Mouse (Mus musculus): ENCODE measurements around the gene Gm27027. TPM values are rescaled to one million over a fixed set of nuclear protein-coding genes. Genes with fewer than 3 reads are reported as not detected.
A peak's percentile ranks its signal among the peaks of the same experiment; 100 is the strongest.

The Gm27027 gene
- polyA plus RNA-seq, 1 experiment from 2014 or later: not detected

GRCm38 (mm10) chr2:93964494-93965160, 31.5 kb downstream of the Gm27027 start:
- no peak overlapping the region for H3K27ac ChIP-seq (replicated peaks; ENCODE audit: low read depth, low read length)
- H3K27me3 ChIP-seq (ENCODE audit: control insufficient read depth, insufficient read depth, low read length): no peaks in the 10 kb centered on the region
- no peaks in the 10 kb centered on the region for H3K36me3 ChIP-seq (ENCODE audit: control insufficient read depth, insufficient read depth, low read length)
- H3K4me1 ChIP-seq (ENCODE audit: control insufficient read depth, insufficient read depth, low read length): no peaks in the 10 kb centered on the region
- H3K4me2 ChIP-seq (ENCODE audit: low read depth, severe bottlenecking): no peak overlapping the region
- DNase-seq (ENCODE audit: low spot score) (no peak), ATAC-seq (ENCODE audit: insufficient number of reproducible peaks, low FRiP score, low TSS enrichment, low read depth) (no peak)
- H3K9me3 ChIP-seq (ENCODE audit: control insufficient read depth, low read length): no peaks in the 10 kb centered on the region
- 67% methylated on average over 7 of the region's 7 CpGs for WGBS
- no peak overlapping the region for H3K9ac ChIP-seq (ENCODE audit: low read length)
- no peak overlapping the region for H3K4me3 ChIP-seq (ENCODE audit: low read depth, low read length)

- no peaks in the 10 kb centered on the region for H3K9me3 ChIP-seq (ENCODE audit: control insufficient read depth, low read length)
- no peak for DNase-seq (ENCODE audit: low spot score)
- ATAC-seq (ENCODE audit: insufficient number of reproducible peaks, low FRiP score, low TSS enrichment, low read depth): no peak
- no peak overlapping the region for H3K4me3 ChIP-seq (ENCODE audit: low read depth, low read length)
- H3K27ac ChIP-seq (replicated peaks; ENCODE audit: low read depth, low read length): no peak overlapping the region
- H3K4me1 ChIP-seq (ENCODE audit: control insufficient read depth, insufficient read depth, low read length): no peaks in the 10 kb centered on the region
- H3K36me3 ChIP-seq (ENCODE audit: control insufficient read depth, insufficient read depth, low read length): no peaks in the 10 kb centered on the region
- WGBS: 64% methylated on average over 1 of the region's 1 CpGs
- H3K27me3 ChIP-seq (ENCODE audit: control insufficient read depth, insufficient read depth, low read length): no peaks in the 10 kb centered on the region
- H3K9ac ChIP-seq (ENCODE audit: low read length): no peak overlapping the region
- no peak overlapping the region for H3K4me2 ChIP-seq (ENCODE audit: low read depth, severe bottlenecking)
Observed at GRCm38 (mm10) chr2:93963802-93964201, 32.4 kb downstream of the Gm27027 start.

- DNase-seq (ENCODE audit: low spot score): no peak
- WGBS: 77% methylated on average over 8 of the region's 8 CpGs
Observed at GRCm38 (mm10) chr2:93961716-93962115, 34.4 kb downstream of the Gm27027 start.

GRCm38 (mm10) chr2:93959346-93959745, 36.8 kb downstream of the Gm27027 start:
- no peak for ATAC-seq (ENCODE audit: insufficient number of reproducible peaks, low FRiP score, low TSS enrichment, low read depth)
- no peaks in the 10 kb centered on the region; the same call in 1 of the 2 replicates for H3K9me3 ChIP-seq (ENCODE audit: control insufficient read depth, low read length)
- H3K27me3 ChIP-seq (ENCODE audit: control insufficient read depth, insufficient read depth, low read length): peaks cover 37% of the 10 kb centered on the region
- H3K4me3 ChIP-seq (ENCODE audit: low read depth, low read length): no peak overlapping the region
- no peak for DNase-seq (ENCODE audit: low spot score)
- H3K4me2 ChIP-seq (ENCODE audit: low read depth, severe bottlenecking): no peak overlapping the region
- 74% methylated on average over 8 of the region's 8 CpGs for WGBS
- H3K9ac ChIP-seq (ENCODE audit: low read length): no peak overlapping the region
- H3K27ac ChIP-seq (replicated peaks; ENCODE audit: low read depth, low read length): no peak overlapping the region
- H3K4me1 ChIP-seq (ENCODE audit: control insufficient read depth, insufficient read depth, low read length): peaks cover 14% of the 10 kb centered on the region
- no peaks in the 10 kb centered on the region for H3K36me3 ChIP-seq (ENCODE audit: control insufficient read depth, insufficient read depth, low read length)

More at GRCm38 (mm10) chr2:93961716-93962115, 34.4 kb downstream of the Gm27027 start:
- no peaks in the 10 kb centered on the region for H3K36me3 ChIP-seq (ENCODE audit: control insufficient read depth, insufficient read depth, low read length)
- no peak overlapping the region for H3K4me2 ChIP-seq (ENCODE audit: low read depth, severe bottlenecking)
- H3K4me1 ChIP-seq (ENCODE audit: control insufficient read depth, insufficient read depth, low read length): peaks cover under 1% of the 10 kb centered on the region; the same call in 1 of the 2 replicates
- no peak overlapping the region for H3K27ac ChIP-seq (replicated peaks; ENCODE audit: low read depth, low read length)
- no peak overlapping the region for H3K4me3 ChIP-seq (ENCODE audit: low read depth, low read length)
- peaks cover 18% of the 10 kb centered on the region for H3K27me3 ChIP-seq (ENCODE audit: control insufficient read depth, insufficient read depth, low read length)
- H3K9me3 ChIP-seq (ENCODE audit: control insufficient read depth, low read length): no peaks in the 10 kb centered on the region; the same call in 1 of the 2 replicates
- ATAC-seq (ENCODE audit: insufficient number of reproducible peaks, low FRiP score, low TSS enrichment, low read depth): no peak
- no peak overlapping the region for H3K9ac ChIP-seq (ENCODE audit: low read length)

GRCm38 (mm10) chr2:93958216-93958615, 37.9 kb downstream of the Gm27027 start:
- no peak overlapping the region for H3K9ac ChIP-seq (ENCODE audit: low read length)
- no peaks in the 10 kb centered on the region for H3K36me3 ChIP-seq (ENCODE audit: control insufficient read depth, insufficient read depth, low read length)
- peaks cover 14% of the 10 kb centered on the region for H3K4me1 ChIP-seq (ENCODE audit: control insufficient read depth, insufficient read depth, low read length)
- ATAC-seq (ENCODE audit: insufficient number of reproducible peaks, low FRiP score, low TSS enrichment, low read depth): no peak
- no peaks in the 10 kb centered on the region; the same call in 1 of the 2 replicates for H3K9me3 ChIP-seq (ENCODE audit: control insufficient read depth, low read length)
- H3K27ac ChIP-seq (replicated peaks; ENCODE audit: low read depth, low read length): no peak overlapping the region
- no peak for DNase-seq (ENCODE audit: low spot score)
- WGBS: 75% methylated on average over 3 of the region's 3 CpGs
- peaks cover 45% of the 10 kb centered on the region for H3K27me3 ChIP-seq (ENCODE audit: control insufficient read depth, insufficient read depth, low read length)
- no peak overlapping the region for H3K4me2 ChIP-seq (ENCODE audit: low read depth, severe bottlenecking)
- no peak overlapping the region for H3K4me3 ChIP-seq (ENCODE audit: low read depth, low read length)

GRCm38 (mm10) chr2:93957785-93958175, 38.4 kb downstream of the Gm27027 start:
- ATAC-seq (ENCODE audit: insufficient number of reproducible peaks, low FRiP score, low TSS enrichment, low read depth): no peak

GRCm38 (mm10) chr2:93956908-93957784, 39.0 kb downstream of the Gm27027 start, which contains the start of gene Gm13889:
TSS of gene Gm13889 (minus strand) at chr2:93957201.
- no peak within 1 kb of the TSS for H3K27ac ChIP-seq (replicated peaks; ENCODE audit: low read depth, low read length)
- peak within 1 kb of the TSS; percentile 97 for H3K4me2 ChIP-seq (ENCODE audit: low read depth, severe bottlenecking)
- no peaks in the 10 kb centered on the region for H3K36me3 ChIP-seq (ENCODE audit: control insufficient read depth, insufficient read depth, low read length)
- H3K9me3 ChIP-seq (ENCODE audit: control insufficient read depth, low read length): no peaks in the 10 kb centered on the region; the same call in 1 of the 2 replicates
- peaks cover 14% of the 10 kb centered on the region for H3K4me1 ChIP-seq (ENCODE audit: control insufficient read depth, insufficient read depth, low read length)
- ATAC-seq (ENCODE audit: insufficient number of reproducible peaks, low FRiP score, low TSS enrichment, low read depth): peak; percentile 52; the same call in 1 of the 2 replicates
- peak; percentile 56 for DNase-seq (ENCODE audit: low spot score)
- H3K27me3 ChIP-seq (ENCODE audit: control insufficient read depth, insufficient read depth, low read length): peaks cover 51% of the 10 kb centered on the region
- 8% methylated on average over 61 of the region's 62 CpGs for WGBS
- H3K9ac ChIP-seq (ENCODE audit: low read length): peak within 1 kb of the TSS; percentile 66
- H3K4me3 ChIP-seq (ENCODE audit: low read depth, low read length): peak within 1 kb of the TSS; percentile 46

More at GRCm38 (mm10) chr2:93957785-93958175, 38.4 kb downstream of the Gm27027 start:
- no peak overlapping the region for H3K4me3 ChIP-seq (ENCODE audit: low read depth, low read length)
- no peaks in the 10 kb centered on the region; the same call in 1 of the 2 replicates for H3K9me3 ChIP-seq (ENCODE audit: control insufficient read depth, low read length)
- H3K9ac ChIP-seq (ENCODE audit: low read length): no peak overlapping the region
- DNase-seq (ENCODE audit: low spot score): no peak
- H3K27ac ChIP-seq (replicated peaks; ENCODE audit: low read depth, low read length): no peak overlapping the region
- 44% methylated on average over 8 of the region's 8 CpGs for WGBS
- peaks cover 50% of the 10 kb centered on the region for H3K27me3 ChIP-seq (ENCODE audit: control insufficient read depth, insufficient read depth, low read length)
- H3K36me3 ChIP-seq (ENCODE audit: control insufficient read depth, insufficient read depth, low read length): no peaks in the 10 kb centered on the region
- peaks cover 14% of the 10 kb centered on the region for H3K4me1 ChIP-seq (ENCODE audit: control insufficient read depth, insufficient read depth, low read length)
- no peak overlapping the region for H3K4me2 ChIP-seq (ENCODE audit: low read depth, severe bottlenecking)

- Histone ChIP-seq H3K27me3 (ENCODE audit: control insufficient read depth, insufficient read depth, low read length) (peaks cover 51% of the 10 kb centered on the region), H3K27ac (replicated peaks; ENCODE audit: low read depth, low read length) (no peak overlapping the region), H3K36me3 (ENCODE audit: control insufficient read depth, insufficient read depth, low read length) (no peaks in the 10 kb centered on the region), H3K9ac (ENCODE audit: low read length) (peak overlapping the region; percentile 66), H3K4me3 (ENCODE audit: low read depth, low read length) (peak overlapping the region; percentile 46), H3K4me2 (ENCODE audit: low read depth, severe bottlenecking) (peak overlapping the region; percentile 97), H3K4me1 (ENCODE audit: control insufficient read depth, insufficient read depth, low read length) (peaks cover 14% of the 10 kb centered on the region), H3K9me3 (ENCODE audit: control insufficient read depth, low read length) (no peaks in the 10 kb centered on the region; the same call in 1 of the 2 replicates)
- peak; percentile 77 for DNase-seq (ENCODE audit: low spot score)
- WGBS: under 1% methylated on average over 40 of the region's 44 CpGs
- ATAC-seq (ENCODE audit: insufficient number of reproducible peaks, low FRiP score, low TSS enrichment, low read depth): peak; percentile 42; the same call in 1 of the 2 replicates
Observed at GRCm38 (mm10) chr2:93956331-93956801, 39.8 kb downstream of the Gm27027 start.
